Mouse (Mus musculus) left cerebral cortex, postnatal 4 days (tissue): Measurements from ENCODE around the gene Patj. TPM values are rescaled to one million over a fixed set of nuclear protein-coding genes. Genes with fewer than 3 reads are reported as not detected.

ENCODE experiments used
- DNase-seq: peaks from one replicate; pipeline ENCODE4 v3.0.0-alpha.2; 2022
- intact Hi-C: fragments of 180-260 bp; cut with DNase I; formaldehyde crosslinking; loops from one replicate; pipeline ENCODE4 v1.15.1; 2025
- total RNA-seq, 2 experiments: library from RNA; stranded (reverse); gene quantifications; 2 replicates each; pipeline ENCODE4 v1.2.3; 2021

Gene Patj
- total RNA-seq, 2 experiments from 2014 or later: 8.0 to 9.3 TPM

- no peak for DNase-seq
- intact Hi-C loops: no loop called here
Measured at GRCm38 (mm10) chr4:98564196-98564865, 168.7 kb downstream of the Patj start.

- intact Hi-C loops: no loop called here
- no peak for DNase-seq
Measured at GRCm38 (mm10) chr4:98566741-98567140, 171.2 kb downstream of the Patj start.

GRCm38 (mm10) chr4:98567457-98567856, 171.9 kb downstream of the Patj start:
- intact Hi-C loops: no loop called here

GRCm38 (mm10) chr4:98569904-98570303, 174.3 kb downstream of the Patj start:
- no peak for DNase-seq
- intact Hi-C loops: no loop called here

More at GRCm38 (mm10) chr4:98567457-98567856, 171.9 kb downstream of the Patj start:
- DNase-seq: no peak

GRCm38 (mm10) chr4:98577275-98577674, 181.7 kb downstream of the Patj start:
- intact Hi-C loops: no loop called here
- no peak for DNase-seq

GRCm38 (mm10) chr4:98577957-98578541, 182.5 kb downstream of the Patj start:
- intact Hi-C loops: no loop called here
- no peak for DNase-seq

- DNase-seq: no peak
- intact Hi-C loops: no loop called here
Measured at GRCm38 (mm10) chr4:98581456-98581855, 185.9 kb downstream of the Patj start.

- intact Hi-C loops: no loop called here
- DNase-seq: no peak
Measured at GRCm38 (mm10) chr4:98584023-98584422, 188.4 kb downstream of the Patj start.

GRCm38 (mm10) chr4:98586303-98586702, 190.7 kb downstream of the Patj start:
- intact Hi-C loops: no loop called here
- no peak for DNase-seq

GRCm38 (mm10) chr4:98587686-98588085, 192.1 kb downstream of the Patj start:
- intact Hi-C loops: no loop called here
- no peak for DNase-seq

GRCm38 (mm10) chr4:98593961-98594360, 198.4 kb downstream of the Patj start:
- DNase-seq: no peak
- intact Hi-C loops: no loop called here

GRCm38 (mm10) chr4:98598546-98598971, 203.0 kb downstream of the Patj start:
- intact Hi-C loops: no loop called here
- DNase-seq: no peak

GRCm38 (mm10) chr4:98599358-98599757, 203.8 kb downstream of the Patj start:
- DNase-seq: no peak
- intact Hi-C loops: no loop called here

GRCm38 (mm10) chr4:98603131-98603530, 207.5 kb downstream of the Patj start:
- intact Hi-C loops: no loop called here
- DNase-seq: no peak

- DNase-seq: no peak
- intact Hi-C loops: no loop called here
Measured at GRCm38 (mm10) chr4:98610501-98610900, 214.9 kb downstream of the Patj start.

- intact Hi-C loops: no loop called here
- DNase-seq: no peak
Measured at GRCm38 (mm10) chr4:98614395-98614794, 218.8 kb downstream of the Patj start.

GRCm38 (mm10) chr4:98619199-98619598, 223.6 kb downstream of the Patj start:
- DNase-seq: no peak
- intact Hi-C loops: no loop called here

- intact Hi-C loops: no loop called here
- no peak for DNase-seq
Measured at GRCm38 (mm10) chr4:98620986-98621784, 225.6 kb downstream of the Patj start.

- no peak for DNase-seq
- intact Hi-C loops: no loop called here
Measured at GRCm38 (mm10) chr4:98622180-98622579, 226.6 kb downstream of the Patj start.

- intact Hi-C loops: no loop called here
- DNase-seq: peak; percentile 18
Measured at GRCm38 (mm10) chr4:98622996-98623673, 227.6 kb downstream of the Patj start.

- DNase-seq: no peak
- intact Hi-C loops: no loop called here
Measured at GRCm38 (mm10) chr4:98628286-98628685, 232.7 kb downstream of the Patj start.
